Mouse (Mus musculus): ENCODE measurements around the gene Mex3b. TPM values are rescaled to one million over a fixed set of nuclear protein-coding genes. Genes with fewer than 3 reads are reported as not detected.

Mex3b gene
- 2.3 TPM for polyA plus RNA-seq (2014; fragmentation: Illumina TruSeq; extraction: RNeasy Lipid Tissue Mini Kit (QIAGEN cat#74804); ENCODE audit: low read depth, low replicate concordance)

GRCm38 (mm10) chr7:82867271-82868121 is at the start of gene Mex3b:
Mex3b (plus strand) TSS chr7:82867333.

Other genes with a start within 250 kb of the Mex3b start
- gene Saxo2, start 218.8 kb upstream of the Mex3b start, polyA plus RNA-seq (2014; fragmentation: Illumina TruSeq; extraction: RNeasy Lipid Tissue Mini Kit (QIAGEN cat#74804); ENCODE audit: low read depth, low replicate concordance), result 6.2 TPM
- 20.1 TPM for gene Efl1, start 218.7 kb upstream of the Mex3b start, polyA plus RNA-seq (2014; fragmentation: Illumina TruSeq; extraction: RNeasy Lipid Tissue Mini Kit (QIAGEN cat#74804); ENCODE audit: low read depth, low replicate concordance)